Mouse (Mus musculus) myocyte (in vitro differentiated cells): ENCODE measurements around the gene 2610318N02Rik. TPM values are rescaled to one million over a fixed set of nuclear protein-coding genes. Genes with fewer than 3 reads are reported as not detected.
"Not testable (repeated sequence)": the region's sequence is repeated elsewhere in the genome, so short reads cannot be mapped to it uniquely, and the experiment has no call there.

Experiments used
- H3K27me3 ChIP-seq: one replicate; pipeline ENCODE4 v1.6.1; 2011; ENCODE audit not compliant: control insufficient read depth, insufficient read depth, insufficient read length
- H3K36me3 ChIP-seq: one replicate; pipeline ENCODE4 v1.6.1; 2011; ENCODE audit not compliant: control insufficient read depth, insufficient read depth
- H3K4me2 ChIP-seq: one replicate; pipeline ENCODE4 v1.6.1; 2011; ENCODE audit warnings: low read depth, control low read depth
- H3K4me3 ChIP-seq: one replicate; pipeline ENCODE4 v1.5.1; 2011; ENCODE audit warnings: mild to moderate bottlenecking, control low read depth, moderate library complexity
- H3K79me2 ChIP-seq: one replicate; pipeline ENCODE4 v1.6.1; 2011; ENCODE audit not compliant: control insufficient read depth, insufficient read depth
- H3ac ChIP-seq: one replicate; pipeline ENCODE4 v1.6.1; 2011; ENCODE audit not compliant: control insufficient read depth, insufficient read length
- CEBPB ChIP-seq: IDR thresholded peaks from 2 replicates; pipeline ENCODE4 v1.6.1; 2011; ENCODE audit warnings: mild to moderate bottlenecking, moderate library complexity; ENCODE audit not compliant: poor library complexity, insufficient read depth, severe bottlenecking
- E2F4 ChIP-seq: IDR thresholded peaks from one replicate; pipeline ENCODE4 v1.6.1; 2011; ENCODE audit warnings: mild to moderate bottlenecking, control low read depth, moderate library complexity; ENCODE audit not compliant: insufficient read depth
- MAX ChIP-seq: IDR thresholded peaks from one replicate; pipeline ENCODE4 v1.6.1; 2011; ENCODE audit warnings: low read depth, mild to moderate bottlenecking, control low read depth
- MYOD1 ChIP-seq, 3 experiments: IDR thresholded peaks; one replicate each; pipeline ENCODE4 v1.6.1; 2011; ENCODE audit warnings: control low read depth in 2 of 3, low read depth in 2 of 3, mild to moderate bottlenecking in 2 of 3, moderate library complexity in 1 of 3; ENCODE audit not compliant: insufficient read length in 2 of 3, control insufficient read depth in 1 of 3
- MYOG ChIP-seq, 3 experiments: IDR thresholded peaks; one replicate each; pipeline ENCODE4 v1.6.1; 2011; ENCODE audit warnings: control low read depth in 2 of 3, low read depth in 2 of 3, mild to moderate bottlenecking in 2 of 3; ENCODE audit not compliant: insufficient read length in 2 of 3, control insufficient read depth in 1 of 3, insufficient read depth in 1 of 3
- POLR2A ChIP-seq: IDR thresholded peaks from one replicate; pipeline ENCODE4 v1.6.1; 2011; ENCODE audit warnings: low read depth, mild to moderate bottlenecking, control low read depth, moderate library complexity; ENCODE audit not compliant: insufficient read length
- POLR2AphosphoS2 ChIP-seq: IDR thresholded peaks from one replicate; pipeline ENCODE4 v1.6.1; 2011; ENCODE audit warnings: low read depth, control low read depth; ENCODE audit not compliant: insufficient read length
- REST ChIP-seq: IDR thresholded peaks from one replicate; pipeline ENCODE4 v1.6.1; 2011; ENCODE audit warnings: mild to moderate bottlenecking, control low read depth, moderate library complexity; ENCODE audit not compliant: insufficient read depth, insufficient read length
- SRF ChIP-seq: IDR thresholded peaks from one replicate; pipeline ENCODE4 v1.6.1; 2011; ENCODE audit warnings: low read depth; ENCODE audit not compliant: control insufficient read depth, insufficient read length
- TCF12 ChIP-seq: IDR thresholded peaks from one replicate; pipeline ENCODE4 v1.6.1; 2011; ENCODE audit warnings: mild to moderate bottlenecking, control low read depth; ENCODE audit not compliant: poor library complexity, insufficient read depth, severe bottlenecking
- TCF3 ChIP-seq: IDR thresholded peaks from one replicate; pipeline ENCODE4 v1.6.1; 2011; ENCODE audit warnings: low read depth, control low read depth; ENCODE audit not compliant: insufficient read length
- USF1 ChIP-seq: IDR thresholded peaks from one replicate; pipeline ENCODE4 v1.6.1; 2011; ENCODE audit warnings: low read depth, mild to moderate bottlenecking, control low read depth, moderate library complexity
- polyA plus RNA-seq: library from polyadenylated mRNA; unstranded; fragments of >200 nt; fragmentation: generic; extraction: Trizol; gene quantifications from one replicate; pipeline ENCODE4 v1.2.1, GENCODE M21; 2012; ENCODE audit warnings: missing spikeins

Gene 2610318N02Rik
- 13.5 TPM for polyA plus RNA-seq

- Histone ChIP-seq H3K4me2 (peak within 1 kb of the TSS; percentile 83), H3ac (no peak within 1 kb of the TSS), H3K27me3 (no peaks in the 10 kb centered on the region), H3K36me3 (no peaks in the 10 kb centered on the region), H3K79me2 (no peaks in the 10 kb centered on the region), H3K4me3 (peak within 1 kb of the TSS; percentile 56)
- peak; percentile 42 for TF ChIP-seq E2F4
- peak; percentile 85 for TF ChIP-seq POLR2AphosphoS2
- no peak for TF ChIP-seq MYOG (IDR thresholded peaks at IDR 0.05; ENCODE audit: control insufficient read depth in 1 of 3, insufficient read depth in 1 of 3, insufficient read length in 2 of 3, low read depth in 2 of 3)
- TF ChIP-seq TCF3 = no peak
- no peak for TF ChIP-seq CEBPB
- no peak for TF ChIP-seq REST
- TF ChIP-seq TCF12 = no peak
- no peak for TF ChIP-seq USF1
- TF ChIP-seq MYOD1 (IDR thresholded peaks at IDR 0.05; ENCODE audit: control insufficient read depth in 1 of 3, insufficient read length in 2 of 3, low read depth in 2 of 3) = no peak
- TF ChIP-seq SRF = no peak
- TF ChIP-seq POLR2A = peak; percentile 78
- TF ChIP-seq MAX = peak; percentile 29
These were observed at the start of gene 2610318N02Rik for GRCm38 (mm10) chr16:17124871-17125520. Gene 2610318N02Rik, minus strand, starts transcription at chr16:17125167.

GRCm38 (mm10) chr16:17168049-17168448 is 43.1 kb upstream of the 2610318N02Rik start:
- no peak overlapping the region for H3K4me2 ChIP-seq
- H3K36me3 ChIP-seq = peaks cover 33% of the 10 kb centered on the region
- TF ChIP-seq SRF = no peak
- no peak for TF ChIP-seq TCF12
- TF ChIP-seq MAX = no peak
- TF ChIP-seq TCF3 = no peak
- TF ChIP-seq POLR2AphosphoS2 = no peak
- no peak for TF ChIP-seq CEBPB
- TF ChIP-seq REST = no peak
- no peak for TF ChIP-seq E2F4
- no peak for TF ChIP-seq POLR2A
- no peak for TF ChIP-seq MYOD1 (IDR thresholded peaks at IDR 0.05; ENCODE audit: control insufficient read depth in 1 of 3, insufficient read length in 2 of 3, low read depth in 2 of 3)
- TF ChIP-seq USF1 = no peak
- TF ChIP-seq MYOG (IDR thresholded peaks at IDR 0.05; ENCODE audit: control insufficient read depth in 1 of 3, insufficient read depth in 1 of 3, insufficient read length in 2 of 3, low read depth in 2 of 3) = no peak
- H3K79me2 ChIP-seq = peaks cover 94% of the 10 kb centered on the region
- no peak overlapping the region for H3ac ChIP-seq
- H3K4me3 ChIP-seq = no peak overlapping the region
- no peaks in the 10 kb centered on the region for H3K27me3 ChIP-seq

GRCm38 (mm10) chr16:17167179-17167578 is 42.2 kb upstream of the 2610318N02Rik start:
- Histone ChIP-seq H3K79me2 (peaks cover 94% of the 10 kb centered on the region), H3K36me3 (peaks cover 33% of the 10 kb centered on the region), H3K4me2 (no peak overlapping the region), H3ac (no peak overlapping the region), H3K4me3 (no peak overlapping the region), H3K27me3 (no peaks in the 10 kb centered on the region)
- TF ChIP-seq TCF3 (no peak), USF1 (no peak), SRF (no peak), MYOG (IDR thresholded peaks at IDR 0.05; ENCODE audit: control insufficient read depth in 1 of 3, insufficient read depth in 1 of 3, insufficient read length in 2 of 3, low read depth in 2 of 3) (no peak), REST (no peak), MYOD1 (IDR thresholded peaks at IDR 0.05; ENCODE audit: control insufficient read depth in 1 of 3, insufficient read length in 2 of 3, low read depth in 2 of 3) (no peak), TCF12 (no peak), CEBPB (no peak), E2F4 (no peak)

DNA sequence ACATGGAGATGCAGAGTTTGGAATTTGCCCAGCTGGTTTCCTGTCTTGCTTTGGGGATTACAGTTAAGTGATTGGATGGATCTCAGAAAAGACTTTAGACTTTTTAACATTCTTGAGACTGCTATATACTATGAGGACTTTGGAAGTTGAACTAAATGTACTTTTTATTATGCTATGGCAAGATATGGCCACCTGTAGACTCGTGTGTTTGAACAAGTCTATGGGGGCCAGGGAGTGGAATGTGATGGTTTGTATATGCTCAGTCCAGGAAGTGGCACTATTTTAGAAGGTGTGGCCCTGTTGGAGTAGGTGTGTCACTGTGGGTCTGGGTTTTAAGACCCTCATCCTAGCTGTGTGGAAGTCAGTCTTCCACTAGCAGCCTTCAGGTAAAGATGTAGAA is 40.5 kb upstream of the 2610318N02Rik start:
- not testable (repeated sequence) for H3ac ChIP-seq, H3K27me3 ChIP-seq, H3K4me2 ChIP-seq, H3K4me3 ChIP-seq
- H3K36me3 ChIP-seq = peaks cover 33% of the 10 kb centered on the region
- peaks cover 79% of the 10 kb centered on the region for H3K79me2 ChIP-seq

DNA sequence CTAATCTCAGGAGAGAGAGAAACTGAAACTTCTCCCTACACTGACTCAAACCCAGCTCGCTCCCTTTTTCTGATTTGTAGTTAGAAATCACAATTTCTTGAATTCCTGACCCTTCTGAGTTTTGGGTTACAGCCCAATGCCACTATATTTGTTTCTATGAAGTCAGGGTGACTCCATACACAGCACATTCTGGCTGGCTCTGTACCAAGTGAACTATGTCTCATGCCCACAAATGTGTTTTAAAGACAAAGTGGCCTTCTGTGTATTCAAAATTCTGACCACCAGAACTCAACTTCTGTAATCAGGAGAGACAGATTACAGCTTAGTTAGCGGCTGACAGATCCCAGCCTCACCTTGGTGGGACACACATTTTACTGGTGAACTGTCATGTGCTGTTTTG is 29.4 kb upstream of the 2610318N02Rik start:
- H3K79me2 ChIP-seq = peaks cover 4% of the 10 kb centered on the region
- H3K27me3 ChIP-seq = no peaks in the 10 kb centered on the region

More for the DNA sequence above, 29.4 kb upstream of the 2610318N02Rik start:
- no peak for TF ChIP-seq TCF12
- no peak for TF ChIP-seq USF1
- no peak for TF ChIP-seq TCF3
- TF ChIP-seq MYOG (IDR thresholded peaks at IDR 0.05; ENCODE audit: control insufficient read depth in 1 of 3, insufficient read depth in 1 of 3, insufficient read length in 2 of 3, low read depth in 2 of 3) = no peak
- no peak for TF ChIP-seq CEBPB
- TF ChIP-seq SRF = no peak
- no peak for TF ChIP-seq REST
- TF ChIP-seq MYOD1 (IDR thresholded peaks at IDR 0.05; ENCODE audit: control insufficient read depth in 1 of 3, insufficient read length in 2 of 3, low read depth in 2 of 3) = no peak
- no peak for TF ChIP-seq E2F4
- Histone ChIP-seq H3K4me2 (no peak overlapping the region), H3K36me3 (peaks cover 34% of the 10 kb centered on the region), H3ac (no peak overlapping the region), H3K4me3 (no peak overlapping the region)
